Mouse (Mus musculus): ENCODE measurements around the gene Pold1. TPM values are rescaled to one million over a fixed set of nuclear protein-coding genes. Genes with fewer than 3 reads are reported as not detected.

Pold1 gene
- total and polyA plus RNA-seq, 2 experiments = 2.4 to 6.5 TPM

DNA sequence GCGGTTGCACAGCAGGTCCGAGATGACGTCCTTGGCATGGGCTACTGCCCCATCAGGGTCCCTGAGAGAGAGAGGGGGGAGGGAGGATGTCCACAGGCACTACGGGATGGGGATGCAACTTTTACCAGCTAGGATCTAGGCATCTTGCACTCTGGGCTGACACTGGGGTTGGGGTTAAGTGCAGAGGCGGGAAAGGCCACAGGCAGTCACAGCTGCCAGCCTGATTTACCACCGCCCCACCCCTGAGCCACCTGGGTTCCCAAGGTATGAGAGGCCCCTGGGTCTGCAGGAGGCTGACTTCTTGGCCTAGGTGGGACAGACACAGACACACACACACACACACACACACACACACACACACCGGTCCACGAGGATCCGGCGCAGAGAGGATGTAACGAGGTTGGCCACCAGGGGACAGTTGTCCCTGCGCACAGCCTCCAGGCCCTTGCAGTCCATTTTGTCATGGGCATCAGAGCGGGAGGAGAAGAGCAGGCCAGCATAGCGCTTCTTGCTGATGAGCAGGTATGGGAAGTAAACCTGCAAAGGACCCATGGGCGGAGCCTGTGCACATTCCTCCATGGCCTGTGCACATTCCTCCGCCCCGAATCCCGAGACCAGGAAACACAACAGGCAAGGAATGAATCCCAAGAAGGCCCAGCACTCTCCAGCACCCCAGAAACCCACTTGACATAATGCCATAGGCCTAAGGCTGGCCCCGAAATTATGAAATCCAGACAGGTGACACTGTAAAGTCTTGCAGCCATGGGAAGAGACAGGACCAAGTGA, 13.8 kb downstream of the Pold1 start:
- no peak overlapping the region for H3K4me3 ChIP-seq (ENCODE audit: insufficient read depth, low read depth, low read length)
- H3K36me3 ChIP-seq (ENCODE audit: control insufficient read depth, insufficient read depth, low read length) = no peaks in the 10 kb centered on the region
- TF ChIP-seq CTCF (IDR thresholded peaks at IDR 0.05; ENCODE audit: low read depth, low read length) (no peak), POLR2A (IDR thresholded peaks at IDR 0.05; ENCODE audit: extremely low read depth, insufficient read depth, low read length) (no peak)
- no peaks in the 10 kb centered on the region for H3K4me1 ChIP-seq (ENCODE audit: control insufficient read depth, insufficient read depth, low read length)
- H3K27me3 ChIP-seq (ENCODE audit: control insufficient read depth, insufficient read depth, low read length) = no peaks in the 10 kb centered on the region
- no peak overlapping the region for H3K9ac ChIP-seq (ENCODE audit: low read depth, low read length)
- WGBS = 95% methylated on average over 19 of the region's 19 CpGs
- no peak for DNase-seq (ENCODE audit: extremely low read depth, low read depth, low spot score)
- H3K79me2 ChIP-seq (ENCODE audit: control insufficient read depth, insufficient read depth, low read length) = no peaks in the 10 kb centered on the region
- no peak overlapping the region for H3K27ac ChIP-seq (replicated peaks; ENCODE audit: insufficient read depth, low read depth, low read length)

DNA sequence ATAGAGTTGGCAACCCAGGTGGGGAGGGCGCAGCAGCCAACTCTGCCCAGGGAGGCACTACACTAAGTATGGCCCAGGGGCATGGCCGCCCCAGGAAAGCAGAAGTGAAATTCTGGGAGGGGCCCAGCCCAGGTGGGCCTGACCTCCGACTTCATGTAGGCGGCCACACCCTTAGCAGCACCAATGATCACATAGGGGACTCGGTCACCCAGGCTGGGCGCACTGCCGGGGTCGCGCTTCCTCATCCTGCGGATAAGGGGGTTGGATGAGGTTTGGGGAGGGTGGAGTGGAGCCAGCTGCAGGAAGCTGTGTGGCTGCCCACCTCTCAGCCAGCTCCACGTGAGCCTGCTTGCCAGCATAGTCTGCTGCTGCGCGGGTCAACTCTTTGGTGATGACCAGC, 14.4 kb downstream of the Pold1 start:
- 85% methylated on average over 13 of the region's 13 CpGs for WGBS
- DNase-seq (ENCODE audit: extremely low read depth, low read depth, low spot score) = no peak
- Histone ChIP-seq H3K79me2 (ENCODE audit: control insufficient read depth, insufficient read depth, low read length) (no peaks in the 10 kb centered on the region), H3K4me3 (ENCODE audit: insufficient read depth, low read depth, low read length) (no peak overlapping the region), H3K27me3 (ENCODE audit: control insufficient read depth, insufficient read depth, low read length) (no peaks in the 10 kb centered on the region), H3K9ac (ENCODE audit: low read depth, low read length) (no peak overlapping the region), H3K36me3 (ENCODE audit: control insufficient read depth, insufficient read depth, low read length) (no peaks in the 10 kb centered on the region), H3K4me1 (ENCODE audit: control insufficient read depth, insufficient read depth, low read length) (no peaks in the 10 kb centered on the region), H3K27ac (replicated peaks; ENCODE audit: insufficient read depth, low read depth, low read length) (no peak overlapping the region)
- TF ChIP-seq CTCF (IDR thresholded peaks at IDR 0.05; ENCODE audit: low read depth, low read length) = no peak
- no peak for TF ChIP-seq POLR2A (IDR thresholded peaks at IDR 0.05; ENCODE audit: extremely low read depth, insufficient read depth, low read length)

DNA sequence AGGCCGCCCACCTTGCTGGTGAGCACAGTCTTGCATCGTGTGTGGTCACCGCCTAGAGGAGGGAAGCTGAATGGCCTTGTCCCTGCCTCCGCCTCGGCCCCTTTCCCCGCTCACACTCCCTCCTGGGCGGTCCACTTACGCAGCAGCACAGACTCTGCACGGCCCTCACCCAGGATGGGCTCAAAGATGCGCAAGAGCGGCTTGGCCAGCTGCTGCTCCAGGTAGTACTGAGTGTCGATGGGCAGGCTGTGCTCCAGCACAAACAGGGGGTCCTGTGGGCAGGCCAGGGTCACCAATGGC, 15.0 kb downstream of the Pold1 start:
- Histone ChIP-seq H3K9ac (ENCODE audit: low read depth, low read length) (no peak overlapping the region), H3K4me1 (ENCODE audit: control insufficient read depth, insufficient read depth, low read length) (no peaks in the 10 kb centered on the region), H3K79me2 (ENCODE audit: control insufficient read depth, insufficient read depth, low read length) (no peaks in the 10 kb centered on the region), H3K27ac (replicated peaks; ENCODE audit: insufficient read depth, low read depth, low read length) (no peak overlapping the region), H3K36me3 (ENCODE audit: control insufficient read depth, insufficient read depth, low read length) (no peaks in the 10 kb centered on the region), H3K27me3 (ENCODE audit: control insufficient read depth, insufficient read depth, low read length) (no peaks in the 10 kb centered on the region), H3K4me3 (ENCODE audit: insufficient read depth, low read depth, low read length) (no peak overlapping the region)
- TF ChIP-seq CTCF (IDR thresholded peaks at IDR 0.05; ENCODE audit: low read depth, low read length) = no peak
- no peak for TF ChIP-seq POLR2A (IDR thresholded peaks at IDR 0.05; ENCODE audit: extremely low read depth, insufficient read depth, low read length)
- 93% methylated on average over 12 of the region's 12 CpGs for WGBS
- DNase-seq (ENCODE audit: extremely low read depth, low read depth, low spot score) = no peak

DNA sequence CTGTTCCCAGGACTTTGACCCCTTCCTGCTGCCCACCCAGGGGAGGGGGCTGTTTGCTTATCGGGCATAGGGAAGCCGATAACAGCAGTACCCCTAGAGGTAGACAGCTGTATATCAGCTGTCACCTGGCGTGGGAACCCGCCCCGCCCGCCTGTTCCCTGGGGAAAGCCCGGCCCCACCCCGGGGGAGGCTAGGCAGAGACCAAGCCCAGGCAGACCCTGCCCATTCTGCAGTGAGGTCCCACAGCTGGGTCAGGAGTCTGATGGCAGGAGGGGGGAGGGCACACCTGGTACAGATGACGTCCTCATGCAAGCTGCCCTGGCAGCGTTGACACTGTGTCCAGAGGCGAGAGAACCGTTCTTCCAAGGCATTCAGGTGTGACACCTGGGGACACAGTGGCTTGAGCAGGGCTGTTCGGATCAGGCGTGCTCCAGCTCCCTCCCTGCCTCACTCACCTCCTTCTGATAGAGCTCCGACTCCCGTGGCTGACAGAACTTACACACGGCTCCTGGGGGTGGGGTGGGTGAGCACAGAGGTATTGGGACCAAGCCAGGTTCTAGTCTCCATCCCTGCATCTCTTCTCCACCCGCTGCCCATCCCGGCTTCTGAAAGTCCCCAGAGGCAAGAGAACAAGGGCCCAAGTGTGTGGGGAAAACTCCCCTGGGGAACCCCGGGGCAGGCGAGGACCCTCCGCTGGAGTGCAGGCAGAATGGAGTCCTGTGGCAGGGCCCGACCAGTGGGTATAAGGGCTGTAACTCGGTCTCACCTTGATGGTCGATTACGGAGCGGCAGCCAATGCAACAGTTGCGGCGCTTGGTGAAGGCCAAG, 15.5 kb downstream of the Pold1 start:
- H3K27me3 ChIP-seq (ENCODE audit: control insufficient read depth, insufficient read depth, low read length) = no peaks in the 10 kb centered on the region
- no peak overlapping the region for H3K27ac ChIP-seq (replicated peaks; ENCODE audit: insufficient read depth, low read depth, low read length)
- TF ChIP-seq CTCF (IDR thresholded peaks at IDR 0.05; ENCODE audit: low read depth, low read length) (no peak), POLR2A (IDR thresholded peaks at IDR 0.05; ENCODE audit: extremely low read depth, insufficient read depth, low read length) (no peak)
- no peaks in the 10 kb centered on the region for H3K36me3 ChIP-seq (ENCODE audit: control insufficient read depth, insufficient read depth, low read length)
- H3K4me1 ChIP-seq (ENCODE audit: control insufficient read depth, insufficient read depth, low read length) = no peaks in the 10 kb centered on the region
- H3K79me2 ChIP-seq (ENCODE audit: control insufficient read depth, insufficient read depth, low read length) = no peaks in the 10 kb centered on the region
- no peak overlapping the region for H3K9ac ChIP-seq (ENCODE audit: low read depth, low read length)
- no peak overlapping the region for H3K4me3 ChIP-seq (ENCODE audit: insufficient read depth, low read depth, low read length)
- no peak for DNase-seq (ENCODE audit: extremely low read depth, low read depth, low spot score)
- WGBS = 90% methylated on average over 29 of the region's 29 CpGs

DNA sequence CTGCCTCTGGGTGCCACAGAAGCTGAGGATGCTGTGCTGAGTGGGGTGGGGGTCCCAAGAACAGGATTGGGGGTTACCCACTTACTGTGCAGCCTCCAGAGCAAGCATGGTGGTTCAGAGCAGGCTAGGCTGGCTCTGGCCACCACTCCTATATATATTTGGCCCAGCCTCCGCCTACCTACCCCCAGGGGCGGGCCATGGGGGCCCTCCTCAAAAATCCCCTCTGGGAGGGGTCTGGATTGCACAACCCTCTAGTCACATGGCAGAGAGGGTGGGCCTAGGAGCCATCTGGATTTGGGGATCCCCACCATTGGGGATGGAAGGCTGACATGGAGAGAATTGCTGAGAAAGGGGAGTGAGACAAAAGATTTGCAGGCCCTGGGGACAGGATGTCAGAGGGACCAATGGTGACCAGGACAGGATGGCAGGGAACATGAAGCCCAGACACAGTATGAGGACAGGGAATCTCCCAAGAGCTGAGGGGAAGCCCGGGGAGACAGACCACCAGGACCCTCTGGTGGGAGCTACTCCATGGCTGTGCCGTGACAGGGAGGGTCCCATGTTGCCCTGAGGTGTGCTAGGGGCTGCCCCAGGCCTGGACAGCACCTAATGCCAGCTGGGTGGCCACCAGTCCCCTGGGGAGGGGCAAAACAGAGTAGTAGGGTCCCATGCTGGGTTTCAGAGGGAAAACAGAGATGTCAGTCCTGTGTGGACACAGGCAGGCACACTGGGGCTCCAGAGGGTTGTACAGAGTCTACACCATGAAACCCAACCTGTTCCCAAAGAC, 16.5 kb downstream of the Pold1 start, which contains the start of gene Spib:
Spib (minus strand) TSS at position 126 of the 787 bp plus-strand sequence.
- TF ChIP-seq POLR2A (IDR thresholded peaks at IDR 0.05; ENCODE audit: extremely low read depth, insufficient read depth, low read length) (no peak), CTCF (IDR thresholded peaks at IDR 0.05; ENCODE audit: low read depth, low read length) (no peak)
- no peak for DNase-seq (ENCODE audit: extremely low read depth, low read depth, low spot score)
- no peak within 1 kb of the TSS for H3K4me3 ChIP-seq (ENCODE audit: insufficient read depth, low read depth, low read length)
- 83% methylated on average over 4 of the region's 4 CpGs for WGBS
- no peaks in the 10 kb centered on the region for H3K79me2 ChIP-seq (ENCODE audit: control insufficient read depth, insufficient read depth, low read length)
- no peaks in the 10 kb centered on the region for H3K4me1 ChIP-seq (ENCODE audit: control insufficient read depth, insufficient read depth, low read length)
- no peak within 1 kb of the TSS for H3K9ac ChIP-seq (ENCODE audit: low read depth, low read length)
- H3K27me3 ChIP-seq (ENCODE audit: control insufficient read depth, insufficient read depth, low read length) = no peaks in the 10 kb centered on the region
- no peak within 1 kb of the TSS for H3K27ac ChIP-seq (replicated peaks; ENCODE audit: insufficient read depth, low read depth, low read length)
- H3K36me3 ChIP-seq (ENCODE audit: control insufficient read depth, insufficient read depth, low read length) = no peaks in the 10 kb centered on the region
